Mouse (Mus musculus) heart, adult 11 months (tissue): Measurements from ENCODE around the gene Pak4.

Source experiments
- DNase-seq: peaks from one replicate; pipeline ENCODE4 v3.0.0; 2022

Gene Pak4

GRCm38 (mm10) chr7:28586663-28587411 is 11.1 kb downstream of the Pak4 start:
- peak; percentile 93 for DNase-seq

- no peak for DNase-seq
These were observed 13.0 kb downstream of the Pak4 start for GRCm38 (mm10) chr7:28585001-28585400.

- no peak for DNase-seq
These were observed 13.5 kb downstream of the Pak4 start for GRCm38 (mm10) chr7:28584468-28584867.

GRCm38 (mm10) chr7:28583570-28584344 is 14.2 kb downstream of the Pak4 start:
- DNase-seq, result peak; percentile 94

GRCm38 (mm10) chr7:28582841-28583240 is 15.1 kb downstream of the Pak4 start:
- DNase-seq, result no peak

GRCm38 (mm10) chr7:28581721-28582120 is 16.3 kb downstream of the Pak4 start:
- no peak for DNase-seq

- DNase-seq, result no peak
These were observed 18.2 kb downstream of the Pak4 start for GRCm38 (mm10) chr7:28579826-28580225.

GRCm38 (mm10) chr7:28578543-28579053 is 19.4 kb downstream of the Pak4 start:
- no peak for DNase-seq

GRCm38 (mm10) chr7:28577826-28578542 is 20.0 kb downstream of the Pak4 start:
- DNase-seq, result no peak

- DNase-seq, result peak; percentile 97
These were observed 21.6 kb downstream of the Pak4 start for GRCm38 (mm10) chr7:28576271-28576914.

- no peak for DNase-seq
These were observed 22.4 kb downstream of the Pak4 start for GRCm38 (mm10) chr7:28575597-28575996.

GRCm38 (mm10) chr7:28573236-28573635 is 24.7 kb downstream of the Pak4 start:
- no peak for DNase-seq

- no peak for DNase-seq
These were observed 25.3 kb downstream of the Pak4 start for GRCm38 (mm10) chr7:28572689-28573088.

- no peak for DNase-seq
These were observed 26.9 kb downstream of the Pak4 start for GRCm38 (mm10) chr7:28570982-28571682.

- peak; percentile 95 for DNase-seq
These were observed 27.5 kb downstream of the Pak4 start for GRCm38 (mm10) chr7:28570291-28570981.

GRCm38 (mm10) chr7:28568253-28568652 is 29.7 kb downstream of the Pak4 start:
- DNase-seq, result peak; percentile 92

GRCm38 (mm10) chr7:28567539-28567938 is 30.4 kb downstream of the Pak4 start:
- DNase-seq, result no peak

GRCm38 (mm10) chr7:28565407-28565806 is 32.6 kb downstream of the Pak4 start:
- no peak for DNase-seq

GRCm38 (mm10) chr7:28562951-28563350 is 35.0 kb downstream of the Pak4 start:
- no peak for DNase-seq

- DNase-seq, result no peak
These were observed 35.6 kb downstream of the Pak4 start for GRCm38 (mm10) chr7:28562371-28562770.

GRCm38 (mm10) chr7:28561967-28562366 is 36.0 kb downstream of the Pak4 start:
- no peak for DNase-seq
